Mouse (Mus musculus) forebrain, embryonic 14.5 days (tissue): ENCODE measurements around the gene Hoxb5. TPM values are rescaled to one million over a fixed set of nuclear protein-coding genes. Genes with fewer than 3 reads are reported as not detected.

Experiments
- ATAC-seq: fragments of 200-750 bp; cut with Nextera tagmentation; 2 replicates; pipeline ENCODE4 v1.8.0; 2017; ENCODE audit warnings: mild to moderate bottlenecking, moderate library complexity
- DNase-seq: peaks from one replicate; pipeline ENCODE4 v3.0.0-alpha.2; 2015; ENCODE audit warnings: low spot score
- H3K27ac ChIP-seq: fragments of 300-500 bp; sonication (generic); 2 replicates; pipeline ENCODE4 v1.5.1; 2014; ENCODE audit warnings: low read depth, mild to moderate bottlenecking, control low read depth, low read length, moderate library complexity
- H3K27me3 ChIP-seq: fragments of 300-500 bp; sonication (generic); replicated peaks from 2 replicates; pipeline ENCODE4 v1.6.1; 2014; ENCODE audit warnings: low read length, control low read depth, mixed read lengths; ENCODE audit not compliant: control insufficient read depth, insufficient read depth
- H3K36me3 ChIP-seq: fragments of 300-500 bp; sonication (generic); 2 replicates; pipeline ENCODE4 v1.6.1; 2014; ENCODE audit warnings: low read length, control low read depth; ENCODE audit not compliant: control insufficient read depth, insufficient read depth
- H3K4me1 ChIP-seq: fragments of 300-500 bp; sonication (generic); 2 replicates; pipeline ENCODE4 v1.6.1; 2014; ENCODE audit warnings: antibody characterized with exemption, low read length, control low read depth; ENCODE audit not compliant: control insufficient read depth, insufficient read depth
- H3K4me2 ChIP-seq: fragments of 300-500 bp; sonication (generic); 2 replicates; pipeline ENCODE4 v1.6.1; 2014; ENCODE audit warnings: mild to moderate bottlenecking, control low read depth, low read length
- H3K4me3 ChIP-seq: fragments of 300-500 bp; sonication (generic); 2 replicates; pipeline ENCODE4 v1.5.1; 2014; ENCODE audit warnings: low read depth, low read length, control low read depth
- H3K9ac ChIP-seq: fragments of 300-500 bp; sonication (generic); 2 replicates; pipeline ENCODE4 v1.6.1; 2014; ENCODE audit warnings: mild to moderate bottlenecking, low read length, control low read depth, moderate library complexity
- H3K9me3 ChIP-seq: fragments of 300-500 bp; sonication (generic); replicated peaks from 2 replicates; pipeline ENCODE4 v1.6.1; 2016; ENCODE audit warnings: low read length, control low read depth, mixed read lengths; ENCODE audit not compliant: control insufficient read depth
- WGBS: fragments of 180-500 bp; shearing (Covaris S2); extraction: QIAGEN DNeasy Blood & Tissue Kit; methylation state at CpG from one replicate; pipeline ENCODE4 v1.1.7; 2014; 5-methylcytosine and 5-hydroxymethylcytosine counted together
- polyA plus RNA-seq: library from polyadenylated mRNA; unstranded; fragments of >200 nt; fragmentation: Nextera tagmentation; extraction: Ambion mirVana; gene quantifications from 2 replicates; pipeline ENCODE4 v1.2.1, GENCODE M21; 2014

The Hoxb5 gene
- polyA plus RNA-seq, 1 experiment from 2014 or later = not detected

- Histone ChIP-seq H3K9ac (no peak overlapping the region), H3K9me3 (no peaks in the 10 kb centered on the region), H3K27ac (no peak overlapping the region), H3K4me2 (no peak overlapping the region), H3K36me3 (no peaks in the 10 kb centered on the region), H3K4me3 (no peak overlapping the region), H3K27me3 (peaks cover 99% of the 10 kb centered on the region), H3K4me1 (no peaks in the 10 kb centered on the region)
- DNase-seq (no peak), ATAC-seq (no peak)
- 16% methylated on average over 6 of the region's 6 CpGs for WGBS
Observed at GRCm38 (mm10) chr11:96305505-96306182, 2.5 kb downstream of the Hoxb5 start.

GRCm38 (mm10) chr11:96306183-96306907 lies 3.2 kb downstream of the Hoxb5 start:
- Histone ChIP-seq H3K4me3 (no peak overlapping the region), H3K9ac (no peak overlapping the region)
- WGBS = 3% methylated on average over 7 of the region's 7 CpGs

GRCm38 (mm10) chr11:96306908-96307269 lies 3.8 kb downstream of the Hoxb5 start:
- 3% methylated on average over 13 of the region's 13 CpGs for WGBS
- Histone ChIP-seq H3K4me1 (no peaks in the 10 kb centered on the region), H3K36me3 (no peaks in the 10 kb centered on the region), H3K27me3 (peaks cover 100% of the 10 kb centered on the region), H3K4me3 (no peak overlapping the region), H3K9me3 (no peaks in the 10 kb centered on the region), H3K27ac (no peak overlapping the region), H3K4me2 (no peak overlapping the region), H3K9ac (no peak overlapping the region)
- ATAC-seq (no peak), DNase-seq (no peak)

More at GRCm38 (mm10) chr11:96306183-96306907, 3.2 kb downstream of the Hoxb5 start:
- no peak for ATAC-seq
- no peak overlapping the region for H3K27ac ChIP-seq
- H3K4me2 ChIP-seq = no peak overlapping the region
- no peaks in the 10 kb centered on the region for H3K9me3 ChIP-seq
- no peaks in the 10 kb centered on the region for H3K4me1 ChIP-seq
- no peak for DNase-seq
- H3K36me3 ChIP-seq = no peaks in the 10 kb centered on the region
- H3K27me3 ChIP-seq = peaks cover 100% of the 10 kb centered on the region

- no peak overlapping the region for H3K27ac ChIP-seq
- no peak overlapping the region for H3K9ac ChIP-seq
- WGBS = 5% methylated on average over 4 of the region's 4 CpGs
- no peak overlapping the region for H3K4me2 ChIP-seq
- H3K4me1 ChIP-seq = no peaks in the 10 kb centered on the region
- no peaks in the 10 kb centered on the region for H3K9me3 ChIP-seq
- no peak for ATAC-seq
- H3K36me3 ChIP-seq = no peaks in the 10 kb centered on the region
- H3K27me3 ChIP-seq = peaks cover 100% of the 10 kb centered on the region
- no peak for DNase-seq
- no peak overlapping the region for H3K4me3 ChIP-seq
Observed at GRCm38 (mm10) chr11:96308763-96309162, 5.6 kb downstream of the Hoxb5 start.

- H3K27me3 ChIP-seq = peaks cover 100% of the 10 kb centered on the region
- H3K27ac ChIP-seq = no peak overlapping the region
- no peaks in the 10 kb centered on the region for H3K9me3 ChIP-seq
- DNase-seq = no peak
- no peak overlapping the region for H3K4me3 ChIP-seq
- WGBS = 4% methylated on average over 4 of the region's 4 CpGs
- ATAC-seq = no peak
- no peaks in the 10 kb centered on the region for H3K4me1 ChIP-seq
- no peak overlapping the region for H3K4me2 ChIP-seq
- no peaks in the 10 kb centered on the region for H3K36me3 ChIP-seq
- H3K9ac ChIP-seq = no peak overlapping the region
Observed at GRCm38 (mm10) chr11:96309288-96309687, 6.2 kb downstream of the Hoxb5 start.

GRCm38 (mm10) chr11:96310183-96310938 lies 7.2 kb downstream of the Hoxb5 start:
- Histone ChIP-seq H3K27me3 (peaks cover 100% of the 10 kb centered on the region), H3K4me3 (no peak overlapping the region), H3K9ac (no peak overlapping the region), H3K27ac (no peak overlapping the region), H3K4me2 (no peak overlapping the region), H3K4me1 (no peaks in the 10 kb centered on the region), H3K36me3 (no peaks in the 10 kb centered on the region), H3K9me3 (no peaks in the 10 kb centered on the region)
- DNase-seq (no peak), ATAC-seq (no peak)
- 3% methylated on average over 20 of the region's 20 CpGs for WGBS

GRCm38 (mm10) chr11:96311097-96311496 lies 8.0 kb downstream of the Hoxb5 start:
- Histone ChIP-seq H3K36me3 (no peaks in the 10 kb centered on the region), H3K9ac (no peak overlapping the region), H3K9me3 (no peaks in the 10 kb centered on the region)

GRCm38 (mm10) chr11:96311520-96312417 lies 8.6 kb downstream of the Hoxb5 start:
- Histone ChIP-seq H3K27me3 (peaks cover 100% of the 10 kb centered on the region), H3K4me2 (no peak overlapping the region), H3K9me3 (no peaks in the 10 kb centered on the region), H3K4me1 (no peaks in the 10 kb centered on the region), H3K27ac (no peak overlapping the region), H3K36me3 (no peaks in the 10 kb centered on the region), H3K4me3 (no peak overlapping the region), H3K9ac (no peak overlapping the region)
- 1% methylated on average over 31 of the region's 31 CpGs for WGBS
- ATAC-seq = peak; percentile 55; the same call in 1 of the 2 replicates
- DNase-seq = peak; percentile 80

More at GRCm38 (mm10) chr11:96311097-96311496, 8.0 kb downstream of the Hoxb5 start:
- DNase-seq = no peak
- ATAC-seq = no peak
- H3K4me3 ChIP-seq = no peak overlapping the region
- H3K27ac ChIP-seq = no peak overlapping the region
- H3K4me1 ChIP-seq = no peaks in the 10 kb centered on the region
- no peak overlapping the region for H3K4me2 ChIP-seq
- WGBS = 5% methylated on average over 6 of the region's 6 CpGs
- H3K27me3 ChIP-seq = peaks cover 100% of the 10 kb centered on the region
